Mouse (Mus musculus) ovary, postnatal 36 days (tissue): ENCODE measurements at regions not wholly inside any gene's neighbourhood (a gene's known extent, or its start where the extent isn't known, plus 50 kb on each side); places are given as distances from the start of the nearest gene placed in this dataset.
"Not testable (repeated sequence)": the region's sequence is repeated elsewhere in the genome, so short reads cannot be mapped to it uniquely, and the experiment has no call there.

Source experiments
- DNase-seq: peaks from one replicate; pipeline ENCODE4 v3.0.0; 2022; ENCODE audit warnings: low spot score, mixed read lengths

DNA sequence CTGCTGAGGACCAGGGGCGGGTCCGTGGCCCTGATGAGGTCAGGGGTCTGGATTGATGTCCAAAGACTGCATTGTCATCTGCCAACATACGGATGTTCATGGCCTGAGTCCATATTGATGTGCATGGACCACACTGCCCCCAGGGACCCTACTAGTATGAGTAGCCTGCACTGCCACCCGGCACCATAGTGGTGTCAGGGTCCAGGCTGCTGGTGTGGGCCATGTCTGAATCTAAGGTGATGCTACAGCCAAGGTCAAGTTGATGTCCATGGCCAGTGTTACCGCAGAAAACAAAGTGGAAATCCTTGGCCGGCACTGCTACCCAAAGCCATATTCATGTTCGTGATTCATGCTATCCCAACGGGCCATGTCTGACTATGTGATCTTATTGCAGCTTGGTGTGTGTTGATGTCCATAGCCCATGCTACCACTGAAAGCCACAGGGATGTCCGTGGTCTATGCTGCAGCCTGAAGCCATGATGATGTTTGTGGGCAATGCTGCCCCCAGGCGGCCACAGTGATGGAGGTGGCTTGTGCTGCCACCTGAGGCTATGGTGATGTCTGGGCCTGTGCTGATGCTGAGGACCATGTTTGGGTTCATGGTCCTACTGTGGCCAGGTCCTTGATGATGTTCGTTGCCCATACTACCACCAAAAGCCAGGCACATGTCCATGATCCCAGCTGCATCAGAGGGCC is 130.5 kb downstream of the Iqub start:
- DNase-seq, result peak; percentile 6

DNA sequence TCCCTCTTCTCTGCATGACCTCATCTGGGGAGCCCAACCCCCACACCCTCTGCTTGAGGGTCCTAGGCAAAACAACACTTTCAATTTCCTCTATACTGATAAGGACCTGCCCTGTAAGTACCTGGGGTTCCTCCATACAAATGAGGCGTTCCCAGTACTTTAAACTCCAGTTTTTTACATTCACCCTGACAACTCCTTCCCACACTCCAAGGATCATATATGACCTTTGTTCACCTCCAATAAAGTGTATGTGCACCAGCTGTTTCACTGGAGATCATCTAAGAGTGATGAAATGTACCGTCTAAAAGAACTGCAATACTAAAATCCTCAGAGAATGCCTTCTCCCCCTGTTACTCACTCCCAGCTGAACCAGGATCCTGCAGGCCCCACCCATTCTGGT is 135.0 kb downstream of the Iqub start:
- DNase-seq, result no peak

DNA sequence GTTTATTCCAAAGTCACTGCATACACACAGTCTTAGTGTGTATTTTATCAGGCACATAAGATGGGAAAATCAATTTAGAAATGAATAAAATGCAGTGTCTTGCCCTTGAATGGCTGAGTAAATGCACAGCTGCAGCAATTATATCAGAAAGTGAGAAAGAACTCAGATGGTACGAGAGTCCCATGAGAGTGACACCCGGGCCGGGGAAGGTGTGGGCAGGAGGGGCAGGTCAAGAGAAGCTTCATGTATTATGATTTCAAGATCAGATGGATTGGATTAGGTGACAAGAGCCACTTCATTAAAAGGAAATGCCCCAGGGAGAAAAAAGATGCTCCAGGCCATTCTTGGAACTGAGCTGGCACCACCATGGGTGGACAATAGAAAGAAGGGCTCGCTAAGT is 138.1 kb downstream of the Iqub start:
- no peak for DNase-seq

DNA sequence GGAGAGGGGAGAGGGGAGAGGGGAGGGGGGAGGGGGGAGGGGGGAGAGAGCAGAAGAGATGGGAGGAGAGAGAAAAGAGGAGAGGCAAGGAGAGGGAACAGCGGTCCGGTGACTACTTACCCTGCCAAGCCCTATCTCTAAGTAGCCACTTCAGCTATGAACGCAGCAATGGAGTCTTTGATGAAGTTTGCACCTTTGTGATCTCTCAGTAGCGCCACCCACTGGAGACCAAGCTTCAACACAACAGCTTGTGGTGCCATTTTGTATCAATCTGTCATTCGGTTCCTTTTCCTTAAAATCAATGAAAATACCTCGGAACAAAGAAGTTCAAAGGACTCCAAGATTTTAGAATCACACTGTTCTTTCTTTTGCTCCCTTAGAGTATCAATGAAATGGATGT is 141.7 kb downstream of the Iqub start:
- no peak for DNase-seq

DNA sequence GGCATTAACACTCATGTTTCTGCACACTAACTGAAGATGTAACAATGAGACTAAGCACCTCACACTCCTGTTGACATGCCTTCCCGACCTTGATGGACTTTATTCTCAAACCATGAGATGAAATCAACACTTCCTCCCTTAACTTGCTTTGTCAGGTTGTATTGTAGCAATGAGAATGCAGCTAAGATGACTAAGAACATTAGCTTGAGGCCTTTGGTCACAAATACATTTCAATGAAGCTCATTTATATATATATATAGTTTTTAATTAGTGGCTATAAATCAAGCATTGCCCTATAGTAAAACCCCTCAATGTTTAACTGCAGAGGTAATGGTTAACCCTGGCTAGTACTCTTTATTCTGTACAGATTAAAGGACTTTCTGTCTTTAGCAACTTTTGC is 143.2 kb downstream of the Iqub start:
- DNase-seq, result no peak

DNA sequence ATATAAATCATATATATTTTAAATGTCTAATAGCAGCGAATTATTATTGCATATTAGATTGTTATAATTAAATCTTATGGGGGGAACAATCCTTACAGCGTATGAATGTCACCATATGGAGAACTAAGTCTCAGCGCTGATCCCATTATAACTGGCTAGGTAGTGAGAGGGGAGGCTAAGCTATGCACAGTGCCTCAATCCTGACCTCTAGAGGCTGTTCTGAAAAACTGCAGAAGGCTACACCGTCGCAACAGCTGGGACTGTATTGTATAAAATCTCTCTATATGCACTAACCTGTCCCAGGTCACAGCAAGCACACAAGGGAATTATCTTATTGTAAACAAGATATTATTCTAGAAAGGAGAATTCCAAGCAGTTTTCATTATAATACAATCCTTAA is 164.0 kb downstream of the Iqub start:
- DNase-seq, result peak; percentile 8

DNA sequence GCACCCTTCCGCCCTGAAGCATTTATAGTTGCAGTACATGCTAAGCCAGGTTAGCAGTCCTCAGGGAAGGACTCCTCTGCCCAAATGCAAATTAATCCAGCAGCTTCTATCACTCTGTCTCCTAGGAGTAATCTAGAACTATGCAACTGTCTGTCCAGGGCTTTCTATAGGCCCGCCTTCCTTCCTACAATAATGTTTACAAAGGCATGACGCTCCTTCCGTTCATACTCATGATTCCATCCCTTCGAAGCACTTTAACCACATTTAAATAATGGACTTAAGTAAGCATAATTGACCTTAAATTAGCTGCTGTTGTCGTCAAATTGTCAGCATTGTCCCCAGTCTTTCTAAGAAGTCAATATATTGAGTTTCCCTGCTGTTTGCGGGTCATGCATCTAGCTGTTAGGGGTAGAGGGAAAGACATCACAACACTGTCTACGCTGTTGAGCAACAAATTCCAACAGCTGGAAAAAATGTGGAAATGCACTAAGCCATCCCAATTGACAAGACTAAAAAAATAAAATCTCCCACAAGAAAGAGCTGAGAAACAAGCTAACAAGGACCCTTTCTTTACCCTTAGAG is 166.3 kb downstream of the Iqub start:
- no peak for DNase-seq

DNA sequence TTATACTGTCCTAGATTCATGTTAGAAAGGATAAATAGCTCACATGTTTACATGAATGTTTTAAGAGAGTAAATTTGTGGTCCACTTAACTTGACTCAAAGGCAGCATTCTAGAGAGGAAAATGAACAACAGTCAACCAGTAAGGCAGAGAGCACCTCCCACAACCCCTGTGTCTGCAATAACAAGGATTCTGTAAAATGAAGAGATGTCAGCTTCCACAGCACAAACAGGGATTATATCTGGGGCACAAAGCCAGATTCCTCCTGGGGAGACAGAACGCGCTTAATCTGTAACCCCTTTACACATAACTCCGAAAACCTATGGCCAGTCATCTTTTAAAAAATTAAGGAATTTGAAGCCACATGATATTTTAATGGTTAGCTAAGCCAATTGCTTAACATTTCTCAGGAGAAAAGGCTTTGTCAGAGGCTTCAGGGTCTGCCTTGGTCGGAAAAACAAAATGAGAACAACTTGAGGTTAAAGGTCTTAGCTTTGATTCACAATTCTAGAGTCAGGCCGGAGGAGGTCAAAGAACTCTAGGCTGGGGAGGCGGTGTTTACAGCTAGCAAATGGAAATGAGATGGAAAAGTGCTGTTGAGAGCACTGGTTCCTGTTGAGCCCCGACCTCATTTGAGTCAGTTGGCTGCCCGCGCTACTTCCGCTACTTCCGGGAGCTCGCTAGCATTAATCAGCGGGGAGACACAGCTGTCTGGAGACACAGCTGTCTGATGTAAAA is 167.0 kb downstream of the Iqub start:
- peak; percentile 16 for DNase-seq

DNA sequence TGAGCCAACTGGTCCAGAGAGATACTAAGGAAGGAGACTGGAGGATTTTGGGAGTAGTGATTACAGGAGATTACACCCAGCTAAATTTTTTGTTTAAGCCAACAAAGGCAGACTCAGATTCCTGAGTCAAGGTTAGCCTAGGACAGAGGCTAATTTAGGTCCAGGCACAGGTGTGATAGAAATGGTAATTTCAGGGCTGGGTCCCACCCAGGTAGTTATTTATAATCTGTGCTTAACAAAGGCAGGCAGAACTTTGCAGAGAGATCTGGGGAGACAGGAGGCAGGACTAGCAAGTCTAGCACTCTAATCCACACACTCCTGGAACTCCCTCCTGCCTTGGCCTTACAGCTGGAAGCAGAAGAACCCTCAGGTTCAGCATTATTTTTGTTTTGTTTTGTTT is 172.4 kb downstream of the Iqub start:
- no peak for DNase-seq

DNA sequence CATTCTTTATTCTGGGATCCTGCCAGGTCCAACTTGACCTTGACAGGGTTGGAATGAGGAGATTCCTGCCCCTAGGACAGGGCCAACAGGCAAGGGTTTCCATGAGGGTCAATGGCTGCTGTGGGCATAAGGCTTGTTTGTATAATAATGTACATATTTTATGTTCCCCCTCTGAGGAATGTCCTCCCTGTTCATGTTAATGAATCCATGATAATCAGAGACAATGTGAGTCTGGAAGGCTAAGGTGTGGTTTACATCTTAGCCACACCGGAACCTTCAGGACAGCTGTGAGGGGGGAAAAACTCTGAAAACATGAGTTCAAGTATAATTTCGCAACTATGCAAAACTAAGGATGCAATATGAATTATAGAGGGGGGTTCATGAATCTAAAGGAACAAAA is 172.8 kb downstream of the Iqub start:
- DNase-seq, result no peak

DNA sequence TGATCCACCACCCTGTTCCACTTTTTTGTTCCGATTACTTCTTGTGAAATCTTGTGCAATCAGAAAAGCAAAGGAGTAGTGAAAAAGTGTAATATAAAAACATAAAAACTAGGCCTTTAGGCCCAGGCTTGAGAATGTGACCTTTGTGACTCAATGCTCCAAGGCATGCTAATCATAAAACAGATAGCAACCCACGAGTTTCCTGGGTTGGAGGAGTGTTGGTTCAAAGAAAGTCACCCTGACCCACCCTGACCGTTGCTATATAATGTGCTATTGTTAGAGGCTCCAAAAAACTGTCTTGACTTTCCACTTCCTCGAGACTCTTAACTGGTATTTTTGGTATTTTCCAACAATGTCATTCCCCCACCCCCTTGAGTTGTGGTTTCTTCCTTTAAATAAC is 172.2 kb upstream of the Slc13a1 start:
- not testable (repeated sequence) for DNase-seq

DNA sequence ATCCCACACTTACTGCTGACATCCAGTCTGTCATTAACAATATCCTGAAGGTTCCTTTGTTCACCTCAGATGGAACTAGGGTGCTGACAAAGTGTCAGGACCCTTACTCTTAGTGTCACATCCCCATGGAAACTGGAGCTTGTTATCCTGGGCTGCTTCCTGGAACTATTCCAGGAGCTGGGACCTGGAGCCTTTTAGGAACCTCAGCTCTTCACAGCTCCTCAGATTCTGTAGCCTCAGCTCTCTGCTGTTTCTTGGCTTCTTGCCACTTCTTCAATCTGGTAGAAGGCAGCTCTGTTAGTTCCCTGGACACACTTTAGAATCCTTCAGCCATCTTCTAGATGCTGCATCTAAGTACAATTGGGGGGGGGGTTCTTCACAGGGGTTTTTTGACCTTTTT is 157.3 kb upstream of the Slc13a1 start:
- no peak for DNase-seq

DNA sequence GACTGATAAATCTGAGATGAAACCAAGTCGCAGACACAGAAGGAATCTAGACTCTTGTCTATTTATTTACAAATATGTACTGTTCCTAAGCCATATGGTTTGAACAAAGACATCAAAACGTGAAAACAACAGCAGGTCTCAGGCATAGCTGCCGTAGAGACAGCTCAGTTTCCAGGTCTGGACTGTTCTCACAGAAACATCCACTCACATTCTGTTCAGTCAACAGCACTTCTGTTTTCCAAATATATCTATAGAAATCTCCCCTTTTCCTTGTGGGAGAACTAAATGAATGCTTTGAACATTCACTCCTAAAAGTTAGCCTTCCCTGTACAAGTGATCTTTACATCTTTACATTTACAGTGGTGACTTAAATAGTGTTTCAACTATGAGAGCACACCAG is 156.8 kb upstream of the Slc13a1 start:
- no peak for DNase-seq

DNA sequence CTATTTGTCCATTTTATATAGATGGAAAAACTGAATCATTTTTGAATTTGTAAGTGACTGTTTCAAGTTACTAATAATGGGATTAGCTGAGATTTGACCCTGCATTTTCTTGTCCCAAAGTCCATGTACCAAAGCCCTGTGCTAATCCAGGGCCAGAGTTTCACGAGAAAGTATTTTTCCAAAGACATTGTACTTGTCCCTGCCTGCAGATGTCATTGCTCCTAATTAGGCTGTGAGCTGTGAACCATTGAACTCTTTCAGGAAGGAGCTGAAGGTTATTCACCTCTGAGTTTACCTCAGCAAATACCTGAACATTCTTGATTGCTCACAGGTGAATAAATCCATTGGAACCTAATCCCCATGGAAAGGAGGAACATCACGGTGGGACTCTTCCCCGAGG is 154.5 kb upstream of the Slc13a1 start:
- no peak for DNase-seq

DNA sequence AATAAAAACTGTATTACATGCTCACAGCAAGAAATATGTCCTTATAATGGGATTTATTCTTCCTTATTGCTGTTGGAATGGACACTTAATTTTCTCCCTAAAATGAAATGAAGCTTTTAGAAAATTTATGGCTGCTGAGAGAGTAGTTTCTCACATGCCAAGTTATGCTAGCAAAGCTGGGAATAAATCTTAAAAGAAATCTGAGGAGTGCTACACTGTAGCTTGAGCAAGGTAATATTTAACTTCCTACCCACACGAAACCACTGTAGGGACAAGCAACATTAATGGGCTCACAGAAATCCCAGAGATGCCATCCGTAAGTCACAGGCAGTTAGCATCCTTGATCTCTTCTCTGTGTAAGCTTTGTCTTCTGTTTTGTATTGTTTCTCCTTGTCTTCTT is 151.0 kb upstream of the Slc13a1 start:
- no peak for DNase-seq

DNA sequence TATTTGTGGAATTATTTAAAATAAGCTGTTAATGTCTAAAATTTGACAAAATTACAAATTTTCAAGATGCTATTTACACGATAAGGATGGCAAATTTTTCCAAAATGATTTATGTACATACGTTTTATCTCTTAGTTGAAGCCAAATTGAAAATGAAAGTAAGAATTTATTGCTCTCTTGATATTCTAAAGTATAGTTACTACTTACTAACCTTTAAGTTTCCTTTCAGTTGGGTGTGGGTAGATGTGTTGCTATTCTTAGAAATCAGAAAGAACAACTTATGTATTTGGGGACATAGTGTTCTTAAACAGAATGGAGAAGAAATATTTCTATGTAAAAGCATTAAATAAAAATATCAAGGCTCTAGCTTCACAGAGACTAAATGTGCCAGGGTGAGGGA is 142.8 kb upstream of the Slc13a1 start:
- no peak for DNase-seq

DNA sequence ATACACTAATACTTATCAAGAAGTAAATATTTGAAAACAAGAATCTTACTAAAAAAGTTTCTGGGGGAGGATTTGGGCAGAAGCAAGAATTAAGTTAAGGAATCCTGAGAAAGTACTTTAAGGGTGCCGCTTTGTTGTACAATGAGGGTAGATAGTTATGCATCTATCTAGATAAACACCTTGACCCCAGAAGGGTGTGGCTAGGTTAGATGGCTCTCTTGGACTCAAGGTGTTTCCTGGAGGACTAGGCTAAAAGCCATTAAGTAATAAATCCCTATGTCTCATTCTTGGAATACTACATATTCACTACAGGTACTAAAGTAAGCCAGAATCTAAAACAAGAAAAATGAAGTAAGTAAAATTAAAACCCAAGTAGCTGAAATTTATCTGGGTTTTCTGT is 141.9 kb upstream of the Slc13a1 start:
- DNase-seq, result no peak

DNA sequence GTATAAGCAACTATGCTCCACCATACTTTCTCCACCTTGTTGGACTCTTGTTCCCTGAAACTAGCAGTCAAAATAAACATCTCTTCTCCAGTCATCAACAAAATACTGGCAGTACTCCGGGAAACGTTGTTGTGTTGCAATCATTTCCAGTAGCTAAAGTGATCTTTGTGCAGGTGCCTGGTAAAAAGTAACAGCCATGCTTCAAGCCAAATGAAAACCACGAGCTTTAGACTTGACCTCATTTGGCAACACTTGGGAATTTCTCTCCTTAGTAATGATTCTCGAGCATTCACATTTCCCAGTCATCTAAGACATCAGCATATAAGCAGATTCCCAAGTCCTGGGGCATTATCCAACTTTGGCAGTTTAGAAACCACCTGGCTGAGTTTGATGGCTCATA is 133.8 kb upstream of the Slc13a1 start:
- no peak for DNase-seq

DNA sequence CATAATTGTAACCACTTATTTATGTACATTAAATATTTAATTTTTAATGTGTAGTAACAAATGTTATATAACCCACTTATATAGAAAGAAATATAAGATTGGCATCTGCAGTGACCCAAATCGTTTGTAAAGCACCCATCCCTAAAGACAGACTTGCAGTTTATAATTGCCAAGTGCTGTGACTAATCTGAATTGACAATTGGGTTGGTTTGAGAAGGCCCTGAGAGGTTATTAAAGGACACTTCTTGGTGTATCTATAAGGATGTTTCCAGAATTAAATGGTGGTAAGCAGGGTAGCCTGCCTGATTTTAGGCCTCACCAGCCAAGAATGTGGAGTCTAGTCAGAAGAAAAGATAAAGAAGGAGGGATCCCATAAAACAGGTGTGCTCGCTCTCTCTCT is 133.3 kb upstream of the Slc13a1 start:
- DNase-seq, result no peak

DNA sequence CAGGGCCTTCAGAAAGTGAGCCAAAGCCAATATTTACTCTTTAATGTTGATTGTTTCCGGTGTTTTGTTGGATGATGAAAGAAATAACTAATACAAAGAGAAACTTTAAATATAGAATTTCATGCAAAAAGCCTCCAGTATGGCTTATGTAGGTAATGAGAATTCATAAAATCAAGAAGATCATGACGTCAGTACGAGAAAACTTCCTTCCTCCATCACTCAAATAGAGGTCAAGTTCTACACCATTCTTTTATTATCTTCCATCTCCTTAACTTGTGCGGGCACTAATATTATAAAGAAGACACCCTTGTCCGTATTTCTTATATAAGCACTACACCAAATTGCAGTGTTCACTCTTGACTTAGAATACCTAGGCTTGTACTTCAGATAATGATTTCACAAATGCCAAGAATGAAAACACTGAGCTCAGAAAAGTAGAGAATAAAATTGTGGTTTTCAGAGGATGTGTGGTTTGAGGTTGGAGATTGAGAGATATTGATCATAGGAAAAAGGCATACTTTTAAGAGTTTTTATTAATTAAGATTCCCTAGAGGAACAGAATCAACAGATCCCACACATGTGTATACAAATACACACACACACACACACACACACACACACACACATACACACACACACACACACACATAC is 130.8 kb upstream of the Slc13a1 start:
- DNase-seq, result no peak

DNA sequence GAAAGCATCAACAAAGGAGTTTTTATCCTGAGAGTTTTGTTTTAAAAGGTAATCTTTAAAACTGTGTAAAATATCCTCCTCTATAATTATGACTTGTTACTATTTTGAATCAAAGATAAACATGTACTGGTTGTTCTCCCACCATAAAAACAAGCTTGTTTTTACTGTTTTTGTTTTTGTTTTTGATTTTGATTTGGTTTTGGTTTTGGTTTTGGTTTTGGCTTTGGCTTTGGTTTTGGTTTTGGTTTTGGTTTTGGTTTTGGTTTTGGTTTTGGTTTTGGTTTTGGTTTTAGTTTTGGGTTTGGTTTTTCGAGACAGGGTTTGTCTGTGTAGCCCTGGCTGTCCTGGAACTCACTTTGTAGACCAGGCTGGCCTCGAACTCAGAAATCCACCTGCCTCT is 120.9 kb upstream of the Slc13a1 start:
- DNase-seq, result not testable (repeated sequence)

DNA sequence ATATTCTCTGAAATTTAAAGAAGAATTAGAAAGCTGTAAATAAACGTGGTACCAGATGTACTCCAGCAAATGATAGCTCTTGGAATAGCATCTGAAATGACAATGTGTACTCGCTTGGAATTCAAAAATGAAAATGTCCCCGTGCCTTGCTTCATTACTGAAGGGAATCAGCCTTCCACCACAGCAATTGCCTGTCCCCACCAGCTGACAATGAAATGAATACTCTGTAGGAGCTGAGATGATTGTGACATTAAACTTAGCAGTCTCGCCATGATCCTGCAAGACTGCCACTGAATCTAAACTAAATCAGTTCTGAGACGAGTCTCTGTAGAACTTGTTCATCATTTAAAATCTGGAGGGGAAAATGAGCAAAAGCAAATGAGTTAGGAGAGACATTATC is 104.9 kb upstream of the Slc13a1 start:
- no peak for DNase-seq

DNA sequence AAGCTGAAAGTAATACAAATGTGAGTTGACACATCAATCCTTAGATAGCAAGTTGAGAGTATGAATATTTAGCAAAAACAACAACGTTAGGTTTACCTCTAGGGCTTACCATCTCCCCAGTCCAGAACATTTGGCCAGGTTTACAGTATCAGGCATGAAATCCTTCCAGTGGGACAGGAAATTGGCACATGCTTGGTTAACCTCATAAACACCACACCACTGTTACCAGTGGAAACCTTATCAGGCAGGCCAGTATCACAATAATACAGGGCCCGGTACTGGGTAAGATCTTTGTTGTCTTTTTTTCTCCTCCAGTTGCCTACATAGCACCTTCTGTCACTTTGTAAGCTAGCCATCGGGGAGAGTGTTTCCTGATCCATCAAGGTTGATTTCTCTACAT is 101.7 kb upstream of the Slc13a1 start:
- no peak for DNase-seq
